Mouse (Mus musculus) stomach, embryonic 16.5 days (tissue): ENCODE data around the gene Pfn4. TPM values are rescaled to one million over a fixed set of nuclear protein-coding genes. Genes with fewer than 3 reads are reported as not detected.

Source experiments
- ATAC-seq: fragments of 200-750 bp; cut with Nextera tagmentation; 2 replicates; pipeline ENCODE4 v1.8.0; 2017; ENCODE audit warnings: moderate number of reproducible peaks, moderate TSS enrichment; ENCODE audit not compliant: insufficient read depth, low FRiP score
- H3K27ac ChIP-seq: fragments of 300-500 bp; sonication (generic); 2 replicates; pipeline ENCODE4 v1.5.1; 2014; ENCODE audit warnings: low read length
- H3K27me3 ChIP-seq: fragments of 300-500 bp; sonication (generic); 2 replicates; pipeline ENCODE4 v1.6.1; 2014; ENCODE audit warnings: low read length, control low read depth, mixed read lengths; ENCODE audit not compliant: control insufficient read depth, insufficient read depth
- H3K36me3 ChIP-seq: fragments of 300-500 bp; sonication (generic); 2 replicates; pipeline ENCODE4 v1.6.1; 2014; ENCODE audit warnings: low read length; ENCODE audit not compliant: control insufficient read depth, insufficient read depth
- H3K4me1 ChIP-seq: fragments of 300-500 bp; sonication (generic); 2 replicates; pipeline ENCODE4 v1.6.1; 2014; ENCODE audit warnings: low read length, control low read depth, mixed read lengths; ENCODE audit not compliant: control insufficient read depth, insufficient read depth
- H3K4me2 ChIP-seq: fragments of 300-500 bp; sonication (generic); 2 replicates; pipeline ENCODE4 v1.6.1; 2014; ENCODE audit warnings: low read depth, low read length, mixed read lengths
- H3K4me3 ChIP-seq: fragments of 300-500 bp; sonication (generic); replicated peaks from 2 replicates; pipeline ENCODE4 v1.5.1; 2014; ENCODE audit warnings: mild to moderate bottlenecking, low read length
- H3K9ac ChIP-seq: fragments of 300-500 bp; sonication (generic); 2 replicates; pipeline ENCODE4 v1.6.1; 2014; ENCODE audit warnings: low read length
- H3K9me3 ChIP-seq: fragments of 300-500 bp; sonication (generic); replicated peaks from 2 replicates; pipeline ENCODE4 v1.6.1; 2016; ENCODE audit warnings: low read length, control low read depth; ENCODE audit not compliant: control insufficient read depth
- WGBS: fragments of 180-500 bp; shearing (Covaris S2); extraction: QIAGEN DNeasy Blood & Tissue Kit; methylation state at CpG from one replicate; pipeline ENCODE4 v1.1.7; 2014; 5-methylcytosine and 5-hydroxymethylcytosine counted together
- polyA plus RNA-seq: library from polyadenylated mRNA; unstranded; fragments of >200 nt; fragmentation: Nextera tagmentation; extraction: Ambion mirVana; gene quantifications from 2 replicates; pipeline ENCODE4 v1.2.1, GENCODE M21; 2015

The Pfn4 gene
- polyA plus RNA-seq, 1 experiment from 2014 or later, result 2.0 TPM

- Histone ChIP-seq H3K36me3 (no peaks in the 10 kb centered on the region), H3K4me3 (no peak overlapping the region), H3K27me3 (no peaks in the 10 kb centered on the region), H3K9me3 (peaks cover 4% of the 10 kb centered on the region; the same call in 1 of the 2 replicates), H3K4me1 (peaks cover 6% of the 10 kb centered on the region), H3K4me2 (no peak overlapping the region), H3K9ac (no peak overlapping the region), H3K27ac (no peak overlapping the region)
- WGBS, result 71% methylated on average over 4 of the region's 4 CpGs
- no peak for ATAC-seq
Observed at GRCm38 (mm10) chr12:4813636-4814035, 44.8 kb downstream of the Pfn4 start.

GRCm38 (mm10) chr12:4816680-4817360 lies 48.0 kb downstream of the Pfn4 start:
- Histone ChIP-seq H3K9me3 (no peaks in the 10 kb centered on the region), H3K4me2 (peak overlapping the region; percentile 82), H3K27ac (peak overlapping the region; percentile 95), H3K36me3 (no peaks in the 10 kb centered on the region), H3K9ac (peak overlapping the region; percentile 84), H3K4me1 (peaks cover 10% of the 10 kb centered on the region), H3K4me3 (peak overlapping the region; percentile 60), H3K27me3 (no peaks in the 10 kb centered on the region)
- 7% methylated on average over 24 of the region's 24 CpGs for WGBS
- peak; percentile 78 for ATAC-seq

GRCm38 (mm10) chr12:4817361-4818101 lies 48.7 kb downstream of the Pfn4 start, which contains the start of gene Sf3b6:
Gene Sf3b6, plus strand, starts transcription at chr12:4817544.
- Histone ChIP-seq H3K27ac (peak within 1 kb of the TSS; percentile 95), H3K9me3 (no peaks in the 10 kb centered on the region), H3K4me1 (peaks cover 10% of the 10 kb centered on the region), H3K36me3 (no peaks in the 10 kb centered on the region), H3K4me2 (peak within 1 kb of the TSS; percentile 83), H3K4me3 (peak within 1 kb of the TSS; percentile 60), H3K9ac (peak within 1 kb of the TSS; percentile 84), H3K27me3 (no peaks in the 10 kb centered on the region)
- ATAC-seq, result peak; percentile 98
- under 1% methylated on average over 49 of the region's 49 CpGs for WGBS

- H3K27ac ChIP-seq, result no peak overlapping the region
- no peaks in the 10 kb centered on the region for H3K27me3 ChIP-seq
- H3K4me1 ChIP-seq, result no peaks in the 10 kb centered on the region
- no peak overlapping the region for H3K4me3 ChIP-seq
- ATAC-seq, result no peak
- 69% methylated on average over 3 of the region's 3 CpGs for WGBS
- no peak overlapping the region for H3K4me2 ChIP-seq
- H3K9ac ChIP-seq, result no peak overlapping the region
- H3K9me3 ChIP-seq, result no peaks in the 10 kb centered on the region
- peaks cover 11% of the 10 kb centered on the region; the same call in 1 of the 2 replicates for H3K36me3 ChIP-seq
Observed at GRCm38 (mm10) chr12:4827256-4827655, 58.4 kb downstream of the Pfn4 start.

Other genes with a start within 250 kb of the Pfn4 start
- 30.5 and 33.3 TPM in 2 replicates for gene Itsn2, start 176.4 kb upstream of the Pfn4 start, polyA plus RNA-seq
- gene Gm3625, start 176.1 kb upstream of the Pfn4 start, polyA plus RNA-seq, result not detected in 2 replicates
- gene Fam228a, start 30.6 kb upstream of the Pfn4 start, polyA plus RNA-seq, result 0.25 and 0.36 TPM in 2 replicates
- 2.2 and 2.6 TPM in 2 replicates for gene Fam228b, start 245 bp downstream of the Pfn4 start, polyA plus RNA-seq
- gene Sf3b6, start 48.5 kb downstream of the Pfn4 start, polyA plus RNA-seq, result 187 and 190 TPM in 2 replicates
- gene Fkbp1b, start 72.6 kb downstream of the Pfn4 start, polyA plus RNA-seq, result 7.1 and 7.5 TPM in 2 replicates
- 11.7 and 14.4 TPM in 2 replicates for gene Wdcp, start 74.3 kb downstream of the Pfn4 start, polyA plus RNA-seq
- gene Mfsd2b, start 105.3 kb downstream of the Pfn4 start, polyA plus RNA-seq, result 3.3 and 3.4 TPM in 2 replicates
- gene Ubxn2a, start 138.7 kb downstream of the Pfn4 start, polyA plus RNA-seq, result 25.8 and 26.1 TPM in 2 replicates
- gene Atad2b, start 148.3 kb downstream of the Pfn4 start, polyA plus RNA-seq, result 5.4 and 7.5 TPM in 2 replicates